Mouse (Mus musculus) olfactory bulb, adult 2 months (tissue): ENCODE data around the gene Orc3.

Source experiments
- CTCF ChIP-seq: fragments of 200-500 bp; IDR thresholded peaks from 2 replicates; pipeline ENCODE4 v1.5.1; 2012; ENCODE audit warnings: low read depth, mild to moderate bottlenecking, low read length, moderate library complexity; ENCODE audit not compliant: insufficient read depth
- POLR2A ChIP-seq: fragments of 200-500 bp; IDR thresholded peaks from 2 replicates; pipeline ENCODE4 v1.6.1; 2012; ENCODE audit warnings: mild to moderate bottlenecking, low read depth, low read length, moderate library complexity; ENCODE audit not compliant: insufficient read depth

- no peak for TF ChIP-seq CTCF
- TF ChIP-seq POLR2A, result no peak
Measured at GRCm38 (mm10) chr4:34639745-34640364, 25.1 kb upstream of the Orc3 start.
